Mouse (Mus musculus) thymus, adult 18-20 months (tissue): ENCODE results near the gene Elp1.

Experiments used
- DNase-seq, 2 experiments: peaks; one replicate each; pipeline ENCODE4 v3.0.0; 2022; ENCODE audit warnings: mixed read lengths in 2 of 2

Gene Elp1

GRCm38 (mm10) chr4:56767861-56768284 is 34.3 kb downstream of the Elp1 start:
- no peak for DNase-seq

GRCm38 (mm10) chr4:56757693-56758092 is 44.4 kb downstream of the Elp1 start:
- DNase-seq = no peak

- DNase-seq = no peak
These were observed 45.0 kb downstream of the Elp1 start for GRCm38 (mm10) chr4:56756966-56757600.

GRCm38 (mm10) chr4:56756021-56756420 is 46.1 kb downstream of the Elp1 start:
- no peak for DNase-seq

GRCm38 (mm10) chr4:56747456-56747855 is 54.7 kb downstream of the Elp1 start:
- DNase-seq = no peak

GRCm38 (mm10) chr4:56746345-56746744 is 55.8 kb downstream of the Elp1 start:
- DNase-seq = no peak

- no peak for DNase-seq
These were observed 58.6 kb downstream of the Elp1 start, which contains the start of gene Actl7a for GRCm38 (mm10) chr4:56743363-56744195. Actl7a (plus strand) TSS chr4:56743413.

- no peak for DNase-seq
These were observed 59.4 kb downstream of the Elp1 start for GRCm38 (mm10) chr4:56742698-56743097.

GRCm38 (mm10) chr4:56741041-56741493 is 61.1 kb downstream of the Elp1 start, which contains the start of gene Actl7b:
Actl7b (minus strand) TSS chr4:56741443.
- DNase-seq = no peak

- DNase-seq = no peak
These were observed 61.5 kb downstream of the Elp1 start for GRCm38 (mm10) chr4:56740611-56741010.

GRCm38 (mm10) chr4:56740020-56740485 is 62.1 kb downstream of the Elp1 start, which contains the start of gene Gm26657:
Gm26657 (plus strand) TSS chr4:56740070.
- no peak for DNase-seq

- DNase-seq = no peak
These were observed 76.3 kb downstream of the Elp1 start for GRCm38 (mm10) chr4:56725839-56726238.

- DNase-seq = no peak
These were observed 78.9 kb downstream of the Elp1 start for GRCm38 (mm10) chr4:56723237-56723636.

- DNase-seq = no peak
These were observed 79.8 kb downstream of the Elp1 start for GRCm38 (mm10) chr4:56722346-56722745.

- DNase-seq = no peak
These were observed 80.7 kb downstream of the Elp1 start for GRCm38 (mm10) chr4:56721469-56721868.

GRCm38 (mm10) chr4:56720403-56720802 is 81.7 kb downstream of the Elp1 start:
- DNase-seq = no peak

- DNase-seq = no peak
These were observed 82.7 kb downstream of the Elp1 start for GRCm38 (mm10) chr4:56719456-56719855.

- DNase-seq = no peak
These were observed 83.3 kb downstream of the Elp1 start for GRCm38 (mm10) chr4:56718573-56719442.

- no peak for DNase-seq
These were observed 84.2 kb downstream of the Elp1 start for GRCm38 (mm10) chr4:56717932-56718331.

GRCm38 (mm10) chr4:56716801-56717200 is 85.3 kb downstream of the Elp1 start:
- no peak for DNase-seq

- DNase-seq = no peak
These were observed 89.0 kb downstream of the Elp1 start for GRCm38 (mm10) chr4:56713155-56713554.

- no peak for DNase-seq
These were observed 99.9 kb downstream of the Elp1 start for GRCm38 (mm10) chr4:56702234-56702633.
